Mouse (Mus musculus): ENCODE results near the gene Ptk7. TPM values are rescaled to one million over a fixed set of nuclear protein-coding genes. Genes with fewer than 3 reads are reported as not detected.
A peak's percentile ranks its signal among the peaks of the same experiment; 100 is the strongest.

The Ptk7 gene
- polyA plus RNA-seq, 1 experiment from 2014 or later, result 25.9 TPM

DNA sequence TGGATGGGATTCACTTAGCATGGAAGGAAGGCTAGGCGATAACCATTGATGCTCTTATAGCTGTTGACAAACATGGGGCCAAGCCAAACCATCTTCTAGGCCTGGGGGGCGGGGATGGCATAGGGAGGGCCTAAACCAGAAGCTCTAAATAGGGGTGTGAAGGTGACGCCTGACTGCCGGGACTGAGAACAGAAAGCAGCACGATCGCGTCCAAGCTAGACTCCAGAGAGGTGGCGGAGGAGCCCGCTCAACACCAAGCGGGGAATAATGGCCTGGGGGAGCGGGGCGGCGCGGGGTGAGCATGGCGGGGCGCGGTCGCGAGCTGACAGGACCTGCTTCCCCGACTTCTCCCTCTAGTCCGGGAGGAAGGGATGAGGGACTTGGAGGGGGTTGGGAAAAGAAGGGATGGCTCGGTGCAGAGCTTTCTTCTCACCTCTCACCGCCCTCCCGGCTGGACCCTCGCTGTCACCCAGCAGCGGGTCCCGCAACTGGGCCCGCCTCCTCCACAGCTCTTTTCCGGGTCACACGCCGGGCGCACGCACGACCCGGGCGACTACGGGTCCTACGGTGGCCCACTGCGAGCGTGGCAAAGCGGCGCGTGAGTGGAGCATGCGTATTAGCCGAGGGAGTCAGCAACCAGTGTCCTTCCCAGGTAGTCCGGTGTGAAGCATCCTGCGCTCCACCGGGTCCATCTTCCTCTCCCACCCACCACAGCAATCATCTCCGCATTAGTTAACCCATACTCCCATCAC lies 83.3 kb downstream of the Ptk7 start, which contains the start of gene Cul9:
Gene Cul9, minus strand, starts transcription at position 576 of the 752 bp plus-strand sequence.
- H3K4me2 ChIP-seq (ENCODE audit: low read length), result peak within 1 kb of the TSS; percentile 79
- 2% methylated on average over 37 of the region's 49 CpGs for WGBS

DNA sequence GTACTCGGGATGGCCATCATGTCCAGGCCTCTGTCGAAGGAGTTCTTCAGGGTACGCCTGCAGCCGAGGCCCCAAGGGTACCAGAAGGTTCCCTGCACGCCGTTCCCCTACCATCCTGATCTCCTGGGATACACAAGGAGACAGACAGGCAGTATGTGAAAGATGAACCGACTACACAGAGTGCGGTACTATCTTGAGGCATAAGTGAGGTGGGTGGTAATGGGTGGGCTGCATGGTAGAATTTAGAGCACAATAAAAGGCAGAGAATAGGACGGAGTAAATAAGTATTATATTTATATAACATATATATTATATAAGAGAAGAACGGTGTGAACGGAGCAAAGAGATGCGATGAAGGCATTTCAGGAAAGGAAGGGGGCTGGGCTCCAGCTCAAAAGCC lies 85.6 kb downstream of the Ptk7 start:
- H3K4me2 ChIP-seq (ENCODE audit: low read length), result no peak overlapping the region
- peaks cover 12% of the 10 kb centered on the region for H3K4me1 ChIP-seq (ENCODE audit: control insufficient read depth, insufficient read depth, low read depth, low read length)
- no peaks in the 10 kb centered on the region for H3K9me3 ChIP-seq (ENCODE audit: control insufficient read depth, low read length)
- no peak overlapping the region for H3K27ac ChIP-seq (ENCODE audit: low read depth, low read length)
- H3K36me3 ChIP-seq (ENCODE audit: control insufficient read depth, insufficient read depth, low read length), result peaks cover 23% of the 10 kb centered on the region
- no peak overlapping the region for H3K4me3 ChIP-seq (ENCODE audit: low read length)
- no peak overlapping the region for H3K9ac ChIP-seq (ENCODE audit: low read depth, low read length)
- no peaks in the 10 kb centered on the region for H3K27me3 ChIP-seq (replicated peaks; ENCODE audit: control insufficient read depth, insufficient read depth, low read length)
- no peak for ATAC-seq
- WGBS, result 89% methylated on average over 12 of the region's 12 CpGs

More for the DNA sequence above, 83.3 kb downstream of the Ptk7 start, which contains the start of gene Cul9:
- peak; percentile 94 for ATAC-seq
- H3K9ac ChIP-seq (ENCODE audit: low read depth, low read length), result peak within 1 kb of the TSS; percentile 93
- H3K27me3 ChIP-seq (replicated peaks; ENCODE audit: control insufficient read depth, insufficient read depth, low read length), result no peaks in the 10 kb centered on the region
- peaks cover 12% of the 10 kb centered on the region for H3K4me1 ChIP-seq (ENCODE audit: control insufficient read depth, insufficient read depth, low read depth, low read length)
- H3K27ac ChIP-seq (ENCODE audit: low read depth, low read length), result peak within 1 kb of the TSS; percentile 75
- H3K36me3 ChIP-seq (ENCODE audit: control insufficient read depth, insufficient read depth, low read length), result peaks cover 30% of the 10 kb centered on the region
- no peaks in the 10 kb centered on the region for H3K9me3 ChIP-seq (ENCODE audit: control insufficient read depth, low read length)
- H3K4me3 ChIP-seq (ENCODE audit: low read length), result peak within 1 kb of the TSS; percentile 87

DNA sequence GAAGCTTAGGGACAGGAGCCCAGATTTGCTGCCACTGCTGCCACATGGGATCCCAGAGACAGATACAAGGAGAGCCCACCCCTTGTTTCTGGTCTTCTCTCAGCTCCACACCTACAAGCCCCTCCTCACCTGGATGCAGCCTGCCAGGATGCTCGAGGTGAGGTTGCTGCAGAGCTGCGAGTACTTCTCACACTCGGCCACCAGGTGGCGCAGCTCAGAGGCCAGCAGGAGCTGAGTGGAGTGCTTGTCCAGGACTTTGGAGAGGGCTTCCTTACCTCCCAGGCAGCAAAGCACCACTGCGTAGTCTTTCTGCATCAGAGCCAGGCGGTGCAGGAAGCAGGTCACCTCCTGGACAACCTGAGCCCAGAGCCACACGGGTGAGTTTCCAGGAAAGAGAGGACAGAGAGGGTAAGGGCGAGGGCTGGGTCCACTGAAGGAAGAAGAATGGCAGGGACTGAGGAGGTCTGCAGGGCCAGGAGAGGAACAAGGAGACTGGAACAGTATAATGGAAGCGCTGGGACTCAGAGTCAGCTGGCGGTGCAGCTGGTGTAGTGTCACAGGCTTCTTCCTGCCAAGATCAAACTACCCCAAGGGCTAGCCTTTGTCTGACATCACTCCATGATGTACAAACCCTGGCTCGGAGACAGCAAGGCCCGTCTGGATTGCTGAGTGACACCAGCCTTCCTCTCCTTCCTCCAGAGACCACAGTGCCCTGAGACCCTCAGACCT lies 103.6 kb downstream of the Ptk7 start:
- no peak overlapping the region for H3K4me2 ChIP-seq (ENCODE audit: low read length)
- 40% methylated on average over 12 of the region's 12 CpGs for WGBS

GRCm38 (mm10) chr17:46525065-46525464 lies 104.2 kb downstream of the Ptk7 start:
- no peak overlapping the region for H3K4me2 ChIP-seq (ENCODE audit: low read length)
- H3K9ac ChIP-seq (ENCODE audit: low read depth, low read length), result no peak overlapping the region
- H3K27me3 ChIP-seq (replicated peaks; ENCODE audit: control insufficient read depth, insufficient read depth, low read length), result peaks cover 10% of the 10 kb centered on the region; the same call in 1 of the 2 replicates
- no peak for ATAC-seq
- H3K4me1 ChIP-seq (ENCODE audit: control insufficient read depth, insufficient read depth, low read depth, low read length), result no peaks in the 10 kb centered on the region
- no peak overlapping the region for H3K4me3 ChIP-seq (ENCODE audit: low read length)
- peaks cover 35% of the 10 kb centered on the region for H3K36me3 ChIP-seq (ENCODE audit: control insufficient read depth, insufficient read depth, low read length)
- 85% methylated on average over 10 of the region's 10 CpGs for WGBS
- H3K27ac ChIP-seq (ENCODE audit: low read depth, low read length), result no peak overlapping the region
- no peaks in the 10 kb centered on the region for H3K9me3 ChIP-seq (ENCODE audit: control insufficient read depth, low read length)

More for the DNA sequence above, 103.6 kb downstream of the Ptk7 start:
- peak; percentile 67 for ATAC-seq
- peaks cover 10% of the 10 kb centered on the region; the same call in 1 of the 2 replicates for H3K27me3 ChIP-seq (replicated peaks; ENCODE audit: control insufficient read depth, insufficient read depth, low read length)
- H3K4me3 ChIP-seq (ENCODE audit: low read length), result no peak overlapping the region
- peaks cover 32% of the 10 kb centered on the region for H3K36me3 ChIP-seq (ENCODE audit: control insufficient read depth, insufficient read depth, low read length)
- no peak overlapping the region for H3K27ac ChIP-seq (ENCODE audit: low read depth, low read length)
- no peaks in the 10 kb centered on the region for H3K4me1 ChIP-seq (ENCODE audit: control insufficient read depth, insufficient read depth, low read depth, low read length)
- H3K9ac ChIP-seq (ENCODE audit: low read depth, low read length), result no peak overlapping the region
- H3K9me3 ChIP-seq (ENCODE audit: control insufficient read depth, low read length), result no peaks in the 10 kb centered on the region

- peaks cover 10% of the 10 kb centered on the region; the same call in 1 of the 2 replicates for H3K27me3 ChIP-seq (replicated peaks; ENCODE audit: control insufficient read depth, insufficient read depth, low read length)
- 34% methylated on average over 24 of the region's 24 CpGs for WGBS
- no peaks in the 10 kb centered on the region for H3K9me3 ChIP-seq (ENCODE audit: control insufficient read depth, low read length)
- peaks cover 23% of the 10 kb centered on the region for H3K36me3 ChIP-seq (ENCODE audit: control insufficient read depth, insufficient read depth, low read length)
- H3K4me3 ChIP-seq (ENCODE audit: low read length), result no peak overlapping the region
- H3K9ac ChIP-seq (ENCODE audit: low read depth, low read length), result no peak overlapping the region
- no peak overlapping the region for H3K4me2 ChIP-seq (ENCODE audit: low read length)
- H3K4me1 ChIP-seq (ENCODE audit: control insufficient read depth, insufficient read depth, low read depth, low read length), result no peaks in the 10 kb centered on the region
- H3K27ac ChIP-seq (ENCODE audit: low read depth, low read length), result no peak overlapping the region
- ATAC-seq, result no peak
Measured at GRCm38 (mm10) chr17:46521963-46522668, 107.2 kb downstream of the Ptk7 start.

- Histone ChIP-seq H3K9me3 (ENCODE audit: control insufficient read depth, low read length) (no peaks in the 10 kb centered on the region), H3K27me3 (replicated peaks; ENCODE audit: control insufficient read depth, insufficient read depth, low read length) (peaks cover 10% of the 10 kb centered on the region; the same call in 1 of the 2 replicates), H3K9ac (ENCODE audit: low read depth, low read length) (peak overlapping the region; percentile 27; the same call in 1 of the 2 replicates), H3K36me3 (ENCODE audit: control insufficient read depth, insufficient read depth, low read length) (peaks cover 20% of the 10 kb centered on the region), H3K4me1 (ENCODE audit: control insufficient read depth, insufficient read depth, low read depth, low read length) (no peaks in the 10 kb centered on the region), H3K4me3 (ENCODE audit: low read length) (no peak overlapping the region), H3K4me2 (ENCODE audit: low read length) (no peak overlapping the region), H3K27ac (ENCODE audit: low read depth, low read length) (no peak overlapping the region)
- WGBS, result 83% methylated on average over 9 of the region's 9 CpGs
- ATAC-seq, result no peak
Measured at GRCm38 (mm10) chr17:46521174-46521573, 108.1 kb downstream of the Ptk7 start.

GRCm38 (mm10) chr17:46520385-46520979 lies 108.8 kb downstream of the Ptk7 start:
- H3K4me1 ChIP-seq (ENCODE audit: control insufficient read depth, insufficient read depth, low read depth, low read length), result no peaks in the 10 kb centered on the region
- 0 out of 2 replicates have a peak overlapping the region, but pooled peaks have one; percentile 5 for H3K4me2 ChIP-seq (ENCODE audit: low read length)
- H3K27ac ChIP-seq (ENCODE audit: low read depth, low read length), result no peak overlapping the region
- H3K4me3 ChIP-seq (ENCODE audit: low read length), result no peak overlapping the region
- no peak for ATAC-seq
- no peaks in the 10 kb centered on the region for H3K9me3 ChIP-seq (ENCODE audit: control insufficient read depth, low read length)
- H3K27me3 ChIP-seq (replicated peaks; ENCODE audit: control insufficient read depth, insufficient read depth, low read length), result peaks cover 10% of the 10 kb centered on the region; the same call in 1 of the 2 replicates
- H3K9ac ChIP-seq (ENCODE audit: low read depth, low read length), result peak overlapping the region; percentile 27; the same call in 1 of the 2 replicates
- peaks cover 17% of the 10 kb centered on the region for H3K36me3 ChIP-seq (ENCODE audit: control insufficient read depth, insufficient read depth, low read length)
- WGBS, result 51% methylated on average over 25 of the region's 25 CpGs

- Histone ChIP-seq H3K27ac (ENCODE audit: low read depth, low read length) (no peak overlapping the region), H3K4me2 (ENCODE audit: low read length) (no peak overlapping the region), H3K27me3 (replicated peaks; ENCODE audit: control insufficient read depth, insufficient read depth, low read length) (peaks cover 10% of the 10 kb centered on the region; the same call in 1 of the 2 replicates), H3K4me1 (ENCODE audit: control insufficient read depth, insufficient read depth, low read depth, low read length) (no peaks in the 10 kb centered on the region), H3K4me3 (ENCODE audit: low read length) (no peak overlapping the region), H3K9me3 (ENCODE audit: control insufficient read depth, low read length) (no peaks in the 10 kb centered on the region), H3K36me3 (ENCODE audit: control insufficient read depth, insufficient read depth, low read length) (peaks cover 17% of the 10 kb centered on the region), H3K9ac (ENCODE audit: low read depth, low read length) (no peak overlapping the region)
- no peak for ATAC-seq
- WGBS, result 63% methylated on average over 10 of the region's 10 CpGs
Measured at GRCm38 (mm10) chr17:46519971-46520370, 109.3 kb downstream of the Ptk7 start.
